Mouse (Mus musculus) layer of hippocampus, postnatal 25 days (tissue): ENCODE measurements around the gene Golga3. TPM values are rescaled to one million over a fixed set of nuclear protein-coding genes. Genes with fewer than 3 reads are reported as not detected.

Experiments
- DNase-seq, 2 experiments: peaks; one replicate each; pipeline ENCODE4 v3.0.0; 2022; ENCODE audit warnings: mixed read lengths in 2 of 2, low spot score in 1 of 2; ENCODE audit errors: extremely low spot score in 1 of 2
- total RNA-seq, 2 experiments: library from RNA; stranded (reverse); gene quantifications; 2 replicates each; pipeline ENCODE4 v1.2.3; 2021

Gene Golga3
- total RNA-seq, result 10 to 100 TPM; 44.6 to 50.7 TPM

DNA sequence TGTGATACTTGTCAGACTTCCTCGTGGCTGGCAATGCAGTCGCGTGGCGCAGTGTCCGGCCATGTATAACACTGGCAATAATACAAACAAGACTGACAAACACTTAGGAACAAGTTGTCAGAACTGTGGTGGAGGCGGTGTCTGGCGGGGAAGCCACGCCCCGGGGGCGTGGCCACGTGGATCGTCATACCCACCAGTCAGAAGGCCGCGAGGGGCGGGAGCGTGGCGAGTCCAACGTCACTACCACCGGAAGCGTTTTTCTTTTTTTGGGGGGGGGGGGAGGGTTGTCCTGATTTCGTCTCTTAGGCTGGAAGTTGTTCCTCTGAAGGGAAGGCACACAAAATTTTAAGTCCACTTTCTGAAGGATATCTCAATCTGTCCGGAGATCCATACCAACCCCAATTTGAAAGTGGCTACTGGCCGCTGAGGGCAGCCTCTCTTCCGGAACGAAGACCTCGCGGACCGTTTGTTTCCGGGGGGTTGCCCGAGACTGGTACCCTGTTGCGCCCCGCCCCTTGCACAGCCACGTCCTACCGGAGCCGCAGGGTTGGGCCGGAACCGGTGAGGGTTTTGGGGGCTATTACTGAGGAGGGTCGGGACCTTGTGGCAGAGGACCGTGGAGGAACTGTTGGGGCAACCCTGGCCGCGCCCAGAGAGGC is at the start of gene Golga3:
Gene Golga3, plus strand, starts transcription at position 340 of the 659 bp plus-strand sequence.
- peak; percentile 79 to 84 for DNase-seq

DNA sequence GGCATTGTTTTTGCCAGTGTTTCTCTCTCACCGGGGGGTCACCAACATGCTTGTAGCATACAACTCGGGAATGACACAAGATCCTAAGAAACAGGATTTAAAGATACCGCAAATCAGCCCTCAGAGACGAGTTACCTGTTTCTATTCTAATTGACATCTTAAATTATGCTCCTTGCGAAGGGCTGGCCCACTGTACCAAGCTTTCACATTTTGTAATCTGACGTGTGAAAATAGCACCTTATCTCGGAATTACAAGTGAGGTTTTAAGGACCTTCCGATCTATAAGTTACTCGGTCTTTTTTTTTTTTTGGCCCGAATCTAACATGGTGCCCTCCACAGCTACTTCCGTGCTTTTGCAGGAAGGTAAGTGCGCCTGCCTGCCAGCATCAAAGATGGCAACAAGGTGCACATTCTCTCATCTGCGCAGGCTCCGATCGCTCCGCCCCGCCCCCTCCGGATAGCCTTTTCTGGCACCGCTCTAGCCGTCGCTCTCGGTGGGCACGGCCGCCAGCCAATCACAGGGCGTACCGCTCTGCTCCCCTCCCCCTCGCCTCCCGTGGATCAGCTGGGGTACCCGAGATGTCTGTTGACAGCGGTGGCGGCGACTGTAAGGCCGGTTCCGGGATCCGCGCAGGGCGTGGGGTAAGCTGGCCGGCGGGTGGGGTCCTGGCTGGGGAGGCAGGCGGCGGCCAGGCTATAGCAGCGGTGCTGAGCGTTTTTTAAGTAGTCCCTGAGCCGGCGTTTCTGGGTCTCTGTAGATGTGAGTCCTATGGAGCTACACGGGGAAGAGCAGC is 41.0 kb upstream of the Golga3 start, which contains the start of gene Chfr:
Gene Chfr, plus strand, starts transcription at position 550 of the 794 bp plus-strand sequence.
- peak; percentile 97 to 99 for DNase-seq

DNA sequence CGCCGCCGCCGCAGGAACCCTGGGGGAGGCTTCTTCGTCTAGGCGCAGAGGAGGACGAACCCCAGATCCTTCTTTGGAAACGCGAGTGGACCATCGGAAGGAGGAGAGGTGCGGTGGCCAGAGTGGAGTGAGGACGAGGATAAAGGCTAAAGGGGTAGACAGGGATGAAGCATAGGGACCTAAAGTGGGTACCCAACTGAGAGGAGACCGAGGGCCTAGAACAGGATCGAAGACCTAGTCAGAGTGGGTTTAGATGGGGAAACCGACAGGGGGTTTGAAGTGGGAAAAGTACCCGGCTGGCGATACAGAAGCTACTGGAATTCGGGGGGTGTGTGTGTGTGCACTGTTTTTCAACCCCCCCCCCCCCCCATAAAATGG is 40.4 kb upstream of the Golga3 start:
- DNase-seq, result no peak

DNA sequence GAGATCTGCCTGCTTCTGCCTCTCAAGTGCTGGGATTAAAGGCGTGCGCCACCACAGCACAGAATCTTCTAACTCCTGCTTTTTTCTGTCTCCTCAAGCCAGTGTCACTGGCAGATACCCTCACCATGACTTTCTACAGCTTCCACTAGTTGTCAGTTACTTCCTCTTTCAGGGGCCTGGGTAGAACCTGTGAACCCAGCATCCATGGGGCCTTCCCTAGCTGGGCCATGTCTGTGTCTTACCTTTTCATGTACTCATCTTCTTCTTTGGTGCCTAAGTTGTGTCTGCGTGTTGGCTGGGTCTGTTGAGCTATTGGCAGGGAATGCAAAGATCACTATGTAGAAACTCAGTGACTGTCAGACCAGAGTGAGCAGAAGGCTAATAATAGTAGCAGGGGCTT is 38.7 kb upstream of the Golga3 start:
- no peak for DNase-seq

DNA sequence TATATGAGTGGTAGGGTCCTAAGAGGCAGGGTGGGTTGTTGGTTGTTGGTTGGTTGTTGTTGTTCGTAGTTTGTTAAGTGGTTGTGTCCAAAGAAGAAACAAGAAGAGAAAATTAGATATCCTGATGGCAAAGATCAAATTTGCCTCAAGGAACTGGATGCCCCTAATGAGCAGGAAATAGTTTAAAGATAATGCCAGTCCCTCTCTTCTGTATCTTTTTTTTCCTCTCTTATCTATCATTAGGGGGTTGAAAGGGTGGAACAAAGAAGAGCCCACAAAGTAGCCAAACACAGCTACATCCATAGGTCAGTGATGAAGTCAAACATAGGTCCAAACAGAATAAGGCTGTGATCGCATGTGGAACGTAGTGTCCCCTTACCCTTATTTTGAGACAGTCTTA is 37.2 kb upstream of the Golga3 start:
- DNase-seq, result no peak

DNA sequence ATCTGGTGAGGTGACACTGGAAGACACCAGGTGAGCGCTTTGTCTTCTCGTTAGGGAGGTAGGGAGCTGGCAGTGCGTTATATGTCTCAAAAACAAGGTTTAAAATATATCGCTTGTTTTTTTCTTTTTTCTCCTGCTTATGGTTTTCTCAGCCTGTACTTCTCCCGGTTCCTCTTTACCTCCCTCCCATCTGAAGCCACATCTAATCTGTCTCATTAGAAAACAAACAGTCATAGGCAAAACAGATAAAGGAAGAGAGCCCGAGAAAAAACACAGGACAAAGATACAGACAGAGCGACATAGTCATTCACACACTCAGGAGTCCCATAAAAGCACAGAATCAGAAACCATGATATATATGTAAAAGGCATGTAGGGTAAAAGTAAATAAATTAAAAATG is 36.1 kb upstream of the Golga3 start:
- DNase-seq, result no peak

DNA sequence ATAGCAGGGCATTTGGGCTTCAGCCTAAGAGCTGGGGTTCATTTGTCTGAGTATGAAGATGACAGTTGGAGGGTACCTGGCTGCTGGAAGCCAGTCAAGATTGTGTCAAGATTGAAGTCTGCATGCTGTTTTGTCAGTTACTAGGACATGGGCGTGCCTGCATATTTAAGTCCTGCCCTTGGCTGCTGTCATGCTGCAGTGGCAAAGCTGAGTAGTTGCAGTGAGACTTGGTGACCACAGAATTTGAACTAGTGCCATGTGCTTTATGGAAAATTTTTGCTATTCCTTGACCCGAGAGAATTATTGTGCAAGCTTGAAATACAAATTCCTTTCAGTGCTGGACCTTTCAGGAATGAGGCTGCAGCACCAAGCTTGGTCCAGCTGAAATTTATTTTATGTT is 34.2 kb upstream of the Golga3 start:
- DNase-seq, result no peak

DNA sequence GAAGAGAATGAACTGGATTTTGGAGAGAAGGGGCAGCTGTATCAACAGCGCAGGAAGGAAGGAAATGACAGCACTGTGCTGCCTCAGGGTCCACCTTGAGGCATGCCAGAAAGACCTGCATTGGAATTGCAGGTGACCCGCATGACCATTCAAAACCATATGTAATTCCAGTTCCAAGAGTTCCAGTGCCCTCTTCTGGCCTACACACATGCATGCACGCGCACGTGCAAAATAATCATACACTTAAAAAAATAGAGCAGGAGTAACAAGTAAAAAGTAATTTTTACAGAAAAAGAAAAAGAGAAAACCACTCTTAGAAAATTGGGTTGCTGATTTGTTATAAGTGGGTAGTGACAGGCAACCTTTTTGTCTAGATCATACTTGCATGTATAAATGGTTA is 33.5 kb upstream of the Golga3 start:
- DNase-seq, result no peak

DNA sequence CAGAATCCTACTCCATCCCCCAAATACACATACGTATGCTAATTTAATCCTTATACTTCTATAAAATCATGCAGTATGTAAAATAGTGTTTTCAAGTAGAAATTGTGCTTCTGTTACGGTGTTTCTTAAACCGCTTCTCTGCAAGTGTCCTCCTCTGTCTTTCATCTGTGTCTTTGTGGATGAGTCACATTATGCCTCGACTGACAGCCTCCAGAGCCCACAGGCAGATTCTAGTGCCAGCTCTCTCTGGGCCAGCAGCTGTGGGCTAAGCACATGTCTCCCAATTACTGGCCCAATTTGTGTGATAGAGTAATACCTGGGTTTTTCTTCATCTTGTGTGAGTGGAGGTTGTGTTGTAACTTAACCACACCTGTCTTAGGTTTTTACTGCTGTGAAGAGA is 7.1 kb upstream of the Golga3 start:
- no peak for DNase-seq

DNA sequence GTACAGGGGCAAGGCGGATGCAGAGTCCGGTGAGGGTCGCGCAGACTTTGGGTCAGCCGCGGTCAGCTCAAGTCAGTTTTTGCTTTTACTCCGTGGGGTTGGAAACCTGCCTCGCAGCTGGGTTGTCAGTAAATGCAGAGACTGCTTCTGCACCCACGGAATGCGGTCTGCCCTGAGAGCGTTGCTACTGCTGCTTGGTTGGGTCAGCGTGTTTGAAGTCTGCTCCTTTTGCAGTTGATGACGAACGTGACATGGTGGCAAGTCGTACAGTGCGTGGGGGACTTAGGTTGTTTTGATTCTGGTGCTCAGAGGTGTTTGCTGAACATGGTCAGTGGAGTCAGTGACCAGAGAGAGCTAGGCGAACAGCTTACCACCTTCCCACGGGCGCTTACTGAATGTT is 520 bp downstream of the Golga3 start:
- DNase-seq, result no peak

DNA sequence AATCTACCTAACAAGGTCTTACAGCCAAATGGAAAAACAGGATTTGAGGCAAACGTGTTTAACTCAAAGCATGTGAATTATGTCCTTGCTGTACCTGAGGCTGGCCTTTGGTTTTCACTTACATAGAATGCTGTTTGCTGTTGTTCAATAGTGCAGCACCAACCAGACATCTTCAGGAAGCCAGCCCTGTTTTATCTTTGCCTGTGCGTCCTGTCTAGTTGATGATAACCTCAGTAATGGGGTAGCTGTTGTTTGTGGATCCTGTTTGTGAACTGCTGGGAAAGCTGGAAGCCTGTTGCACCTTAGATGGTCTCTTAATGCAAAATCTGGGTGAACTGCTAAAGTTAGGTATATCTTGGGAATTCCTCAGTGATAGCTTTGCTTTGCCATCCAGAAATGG is 2.1 kb downstream of the Golga3 start:
- no peak for DNase-seq

DNA sequence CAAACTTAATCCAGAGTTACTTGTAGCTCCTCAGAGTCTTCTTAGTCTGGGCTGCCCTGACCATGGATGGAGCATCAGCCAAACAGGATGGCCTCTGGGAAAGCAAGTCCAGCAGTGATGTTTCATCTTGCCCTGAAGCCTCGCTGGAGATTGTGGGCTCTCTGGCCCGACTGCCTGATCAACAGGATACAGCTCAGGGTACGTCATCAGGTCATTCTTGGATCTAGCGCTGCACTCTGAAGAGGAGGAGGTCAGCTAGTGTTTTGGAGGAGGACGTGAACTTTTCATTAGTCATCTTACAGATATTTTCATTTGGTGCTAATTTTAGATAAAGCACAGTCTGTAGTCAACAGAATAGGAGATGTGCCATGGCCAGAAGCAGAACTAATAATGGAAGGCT is 5.2 kb downstream of the Golga3 start:
- DNase-seq, result no peak

DNA sequence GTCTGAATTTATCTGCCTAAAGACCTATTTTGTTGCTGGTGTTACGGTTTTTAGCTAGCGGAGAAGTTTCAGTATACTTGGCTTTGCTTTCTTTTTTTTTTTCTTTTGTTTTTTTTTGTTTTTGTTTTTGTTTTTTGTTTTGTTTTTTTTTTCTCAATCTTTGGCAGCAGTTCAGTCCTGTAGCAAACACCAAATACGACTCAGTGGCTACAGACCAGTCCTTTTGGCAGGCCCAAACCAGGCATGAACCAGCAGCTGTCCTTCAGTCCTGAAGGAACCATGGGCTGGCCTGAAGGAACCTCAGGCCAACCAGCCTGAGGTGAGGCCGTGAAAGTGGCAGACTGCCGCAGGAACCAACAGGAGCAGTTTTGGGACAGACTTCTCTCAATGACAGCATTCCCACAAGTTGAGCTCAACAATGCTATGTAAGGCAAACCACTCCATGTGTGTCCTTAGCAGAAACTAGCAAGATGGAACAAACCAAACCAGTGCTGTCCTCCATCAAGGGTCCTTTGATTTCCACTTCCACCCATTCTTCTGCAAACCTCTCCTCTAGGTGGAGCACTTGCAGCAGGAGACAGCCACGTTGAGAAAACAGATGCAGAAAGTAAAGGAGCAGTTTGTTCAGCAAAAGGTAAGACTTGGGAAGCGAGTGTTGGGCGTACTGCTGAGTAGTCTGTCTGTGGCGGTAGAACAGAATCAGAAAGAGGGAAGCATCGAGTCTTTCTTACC is 26.8 kb downstream of the Golga3 start:
- DNase-seq, result no peak

DNA sequence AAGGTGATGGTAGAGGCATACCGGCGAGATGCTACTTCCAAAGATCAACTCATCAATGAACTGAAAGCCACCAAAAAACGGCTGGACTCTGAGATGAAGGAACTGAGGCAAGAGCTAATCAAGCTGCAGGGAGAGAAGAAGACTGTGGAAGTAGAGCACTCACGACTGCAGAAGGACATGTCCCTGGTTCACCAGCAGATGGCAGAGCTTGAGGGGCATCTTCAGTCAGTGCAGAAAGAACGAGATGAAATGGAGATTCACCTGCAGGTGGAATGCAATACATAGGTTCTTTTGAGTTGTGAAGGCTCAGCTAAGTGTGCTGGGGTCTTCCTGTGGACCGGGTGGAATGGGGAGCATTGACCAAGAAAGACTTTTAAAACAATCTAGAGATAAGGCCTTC is 28.3 kb downstream of the Golga3 start:
- DNase-seq, result no peak

DNA sequence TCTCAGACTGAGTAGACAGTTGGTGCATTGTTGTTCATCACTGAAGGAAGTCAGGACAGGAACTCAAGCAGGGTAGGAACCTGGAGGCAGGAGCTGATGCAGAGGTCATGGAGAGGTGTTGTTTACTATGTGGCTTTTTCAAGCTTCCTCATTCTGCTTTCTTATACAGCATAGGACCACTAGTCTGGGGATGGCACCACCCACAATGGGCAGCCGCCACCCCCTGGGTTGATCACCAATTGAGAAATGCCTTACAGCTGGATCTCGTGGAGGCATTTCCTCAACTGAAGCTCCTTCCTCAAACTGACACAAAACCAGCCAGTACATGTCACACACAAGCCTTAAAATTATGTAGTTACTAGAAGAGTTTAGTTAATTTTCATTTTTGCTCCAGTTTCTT is 34.8 kb downstream of the Golga3 start:
- no peak for DNase-seq

DNA sequence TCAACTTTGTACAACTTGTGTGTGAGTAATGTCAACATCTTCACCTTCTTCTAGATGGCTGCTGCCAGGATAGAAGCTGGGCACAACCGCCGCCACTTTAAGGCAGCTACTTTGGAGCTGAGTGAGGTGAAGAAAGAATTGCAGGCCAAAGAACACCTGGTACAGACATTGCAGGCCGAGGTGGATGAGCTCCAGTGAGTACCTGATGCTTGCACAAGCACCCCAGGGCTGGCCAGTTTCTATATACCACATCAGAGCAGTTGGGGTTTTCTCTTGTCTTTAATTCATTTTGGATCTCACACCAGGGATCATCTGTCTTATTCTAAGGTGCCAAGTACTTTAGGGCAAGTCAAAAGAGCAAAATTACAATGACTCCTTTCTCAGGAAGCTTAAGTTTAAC is 40.3 kb downstream of the Golga3 start:
- no peak for DNase-seq

DNA sequence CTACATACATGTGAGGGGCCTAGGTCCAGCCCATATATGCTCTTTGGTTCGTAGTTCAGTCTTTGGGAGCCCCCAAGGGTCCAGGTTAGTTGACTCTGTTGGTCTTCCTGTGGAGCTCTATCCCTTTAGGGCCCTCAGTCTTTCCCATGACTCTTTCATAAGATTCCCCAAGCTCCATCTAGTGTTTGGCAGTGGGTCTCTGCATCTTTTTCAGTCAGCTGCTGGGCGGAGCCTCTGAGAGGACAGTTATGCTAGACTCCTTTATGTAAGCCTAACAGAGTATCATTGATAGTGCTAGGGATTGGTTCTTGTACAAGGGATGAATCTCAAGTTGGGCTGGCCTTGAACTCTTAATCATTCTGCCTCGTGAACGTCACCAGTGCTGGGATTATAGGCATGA is 43.8 kb downstream of the Golga3 start:
- no peak for DNase-seq

DNA sequence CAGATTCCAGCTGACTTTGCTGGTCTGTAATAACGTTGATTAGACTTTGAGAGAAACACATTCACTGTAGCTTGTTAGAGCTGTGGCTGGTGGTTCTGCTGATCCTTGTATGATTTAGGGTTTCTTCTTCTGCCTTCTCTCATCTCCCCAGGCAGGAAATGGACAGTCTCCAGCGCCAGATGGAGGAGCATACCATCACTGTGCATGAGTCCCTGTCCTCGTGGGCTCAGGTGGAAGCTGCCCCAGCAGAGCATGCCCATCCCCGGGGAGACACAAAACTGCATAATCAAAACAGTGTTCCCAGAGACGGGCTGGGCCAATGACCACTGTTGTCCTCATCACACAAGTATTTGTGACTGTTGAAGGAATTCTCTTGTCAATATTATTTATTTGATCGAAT is 46.3 kb downstream of the Golga3 start:
- DNase-seq, result no peak

DNA sequence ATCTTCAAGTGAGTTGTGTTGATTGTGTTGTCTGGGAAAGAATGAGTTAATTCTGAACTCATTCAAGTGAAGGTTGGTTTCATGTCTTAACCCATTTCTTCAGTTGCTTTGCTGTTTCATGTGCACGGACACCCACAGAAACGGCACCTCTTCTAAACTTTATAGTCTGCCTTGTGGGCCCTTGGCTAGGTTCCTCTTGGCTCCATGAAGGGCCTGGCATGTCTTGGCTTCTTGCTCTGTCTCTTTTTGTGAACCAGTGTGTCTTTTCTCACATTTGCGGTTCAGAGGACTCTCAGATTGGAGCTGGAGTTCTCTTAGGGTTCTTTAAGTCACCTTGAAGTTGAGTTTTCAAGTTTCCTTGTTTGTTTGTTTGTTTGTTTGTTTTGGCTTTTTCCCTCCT is 48.6 kb downstream of the Golga3 start:
- no peak for DNase-seq

DNA sequence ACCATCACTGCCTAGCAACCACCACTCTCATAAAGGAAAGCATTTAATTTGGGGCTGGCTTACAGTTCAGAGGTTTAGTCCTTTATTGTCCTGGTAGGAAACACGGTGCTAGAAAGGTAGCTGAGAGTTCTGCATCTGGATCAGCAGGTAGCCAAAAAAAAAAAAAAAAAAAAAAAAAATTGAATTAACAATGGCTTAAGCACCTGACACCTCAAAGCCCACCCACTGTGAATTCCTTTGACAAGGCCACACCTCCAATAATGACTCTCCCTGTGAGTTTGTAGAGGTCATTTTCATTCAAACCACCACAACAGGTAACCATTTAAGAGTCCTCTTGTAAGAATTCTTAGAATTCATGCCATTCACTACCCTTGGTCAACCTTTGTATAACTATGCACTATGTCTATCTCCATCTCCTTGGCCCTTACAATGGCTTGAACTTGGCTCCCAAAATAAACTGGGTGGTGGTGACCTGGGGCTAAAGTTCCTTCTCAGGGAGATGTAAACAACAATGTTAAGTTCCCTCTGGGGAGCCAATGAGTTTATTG is 50.9 kb downstream of the Golga3 start:
- no peak for DNase-seq

DNA sequence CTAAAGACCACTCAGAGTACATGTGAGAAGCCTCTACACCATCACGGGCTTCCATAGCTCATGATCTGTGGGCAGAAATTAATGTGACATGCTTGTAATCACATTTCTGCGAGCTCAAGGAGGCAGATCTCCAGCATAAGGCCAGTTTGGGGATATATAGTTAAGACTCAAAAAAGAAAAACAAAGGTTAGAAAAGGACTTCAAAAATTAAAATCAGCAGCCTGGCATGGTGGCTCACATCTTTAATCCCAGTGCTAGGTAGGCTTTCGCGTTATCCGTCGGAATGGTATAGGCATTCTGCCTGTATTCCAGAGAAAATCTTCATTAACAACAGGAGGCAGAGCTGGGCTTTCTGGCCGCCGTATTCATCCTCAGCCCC is 53.9 kb downstream of the Golga3 start:
- DNase-seq, result peak in 1 of 2 experiments; percentile 5
